Mouse (Mus musculus): ENCODE measurements at regions not wholly inside any gene's neighbourhood (a gene's known extent, or its start where the extent isn't known, plus 50 kb on each side); places are given as distances from the start of the nearest gene placed in this dataset.

DNA sequence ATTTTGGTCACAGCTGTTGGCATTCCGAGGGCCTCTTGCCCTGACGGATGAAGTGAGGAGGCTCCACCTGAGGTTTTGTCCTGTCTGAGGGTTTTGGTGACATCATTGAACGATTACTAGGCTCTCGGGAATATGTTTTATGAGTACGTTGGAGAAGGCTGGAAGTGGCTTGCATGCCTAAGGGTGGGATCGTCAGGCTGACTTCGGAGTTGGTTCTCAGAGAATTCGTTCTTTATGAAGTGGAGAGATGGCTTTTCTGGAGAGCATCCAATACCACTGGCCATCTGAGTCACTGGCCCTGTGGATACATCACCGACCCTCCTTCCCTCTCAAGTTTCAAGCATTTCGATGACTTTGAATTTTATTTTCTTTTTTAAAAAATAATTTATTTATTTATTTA, 172.0 kb downstream of the Slc38a4 start:
- no peak overlapping the region for H3K27ac ChIP-seq (ENCODE audit: insufficient read depth, low read length)
- TF ChIP-seq POLR2A (IDR thresholded peaks at IDR 0.05; ENCODE audit: extremely low read depth, insufficient read depth, low read length) (no peak), CTCF (IDR thresholded peaks at IDR 0.05; ENCODE audit: extremely low read depth, insufficient read depth, low read length) (no peak)
- no peak overlapping the region for H3K4me3 ChIP-seq (ENCODE audit: insufficient read depth, low read length)
- no peaks in the 10 kb centered on the region for H3K4me1 ChIP-seq (ENCODE audit: control insufficient read depth, insufficient read depth, low read length)

DNA sequence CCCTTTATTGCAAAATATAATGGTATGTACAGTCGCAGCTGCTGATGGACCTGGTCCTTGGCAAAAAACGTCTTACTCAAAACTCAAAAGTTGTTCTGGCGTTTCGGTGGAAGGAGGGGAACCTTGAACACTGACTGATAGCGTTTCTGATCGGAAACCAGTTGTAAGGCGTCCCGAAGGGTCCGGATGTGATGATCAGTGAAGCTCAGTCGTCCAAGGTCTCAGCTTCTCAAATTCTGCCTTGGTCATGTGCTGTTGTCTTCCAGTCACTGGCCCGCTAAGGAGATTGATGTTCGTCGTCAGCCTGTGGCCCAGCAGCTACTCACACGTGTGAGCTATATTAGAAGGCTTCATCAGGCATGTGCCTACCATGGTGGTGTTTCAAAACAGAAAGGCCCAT, 173.5 kb downstream of the Slc38a4 start:
- H3K27ac ChIP-seq (ENCODE audit: insufficient read depth, low read length), result no peak overlapping the region
- no peak for TF ChIP-seq CTCF (IDR thresholded peaks at IDR 0.05; ENCODE audit: extremely low read depth, insufficient read depth, low read length)
- TF ChIP-seq POLR2A (IDR thresholded peaks at IDR 0.05; ENCODE audit: extremely low read depth, insufficient read depth, low read length), result no peak
- H3K4me3 ChIP-seq (ENCODE audit: insufficient read depth, low read length), result no peak overlapping the region
- no peaks in the 10 kb centered on the region for H3K4me1 ChIP-seq (ENCODE audit: control insufficient read depth, insufficient read depth, low read length)

DNA sequence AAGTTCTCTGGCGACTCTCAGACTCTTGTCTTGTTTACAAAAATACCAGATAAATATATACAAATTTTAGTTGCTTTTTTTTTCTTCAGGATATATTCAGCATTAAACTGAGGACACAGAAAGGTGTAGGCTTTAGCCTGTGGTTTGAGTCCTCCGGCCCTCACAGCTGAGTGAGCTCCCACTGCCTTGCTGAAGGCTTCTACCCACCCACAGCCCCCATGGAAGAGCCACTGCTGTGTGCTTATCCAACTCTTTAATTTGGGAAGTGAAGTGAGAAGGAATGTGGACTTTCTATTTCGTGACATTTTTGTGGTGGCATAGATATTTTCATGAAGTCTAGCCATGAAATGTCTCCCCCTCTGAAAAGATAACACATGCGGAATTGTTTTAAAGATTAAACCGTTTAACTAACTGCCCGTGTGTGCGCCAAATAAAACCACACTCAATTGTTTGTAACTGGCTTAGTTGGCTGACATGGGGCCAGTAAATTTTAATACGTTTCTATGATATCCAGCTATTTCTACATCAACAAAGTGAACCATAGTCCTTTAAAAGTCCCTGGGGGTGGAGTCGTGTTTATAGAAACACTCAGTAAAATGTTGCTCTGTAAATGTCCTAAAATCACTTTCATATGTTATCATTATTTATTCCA, 174.1 kb downstream of the Slc38a4 start:
- no peak overlapping the region for H3K4me3 ChIP-seq (ENCODE audit: insufficient read depth, low read length)
- no peak for TF ChIP-seq CTCF (IDR thresholded peaks at IDR 0.05; ENCODE audit: extremely low read depth, insufficient read depth, low read length)
- no peak for TF ChIP-seq POLR2A (IDR thresholded peaks at IDR 0.05; ENCODE audit: extremely low read depth, insufficient read depth, low read length)
- H3K4me1 ChIP-seq (ENCODE audit: control insufficient read depth, insufficient read depth, low read length), result no peaks in the 10 kb centered on the region
- no peak overlapping the region for H3K27ac ChIP-seq (ENCODE audit: insufficient read depth, low read length)

DNA sequence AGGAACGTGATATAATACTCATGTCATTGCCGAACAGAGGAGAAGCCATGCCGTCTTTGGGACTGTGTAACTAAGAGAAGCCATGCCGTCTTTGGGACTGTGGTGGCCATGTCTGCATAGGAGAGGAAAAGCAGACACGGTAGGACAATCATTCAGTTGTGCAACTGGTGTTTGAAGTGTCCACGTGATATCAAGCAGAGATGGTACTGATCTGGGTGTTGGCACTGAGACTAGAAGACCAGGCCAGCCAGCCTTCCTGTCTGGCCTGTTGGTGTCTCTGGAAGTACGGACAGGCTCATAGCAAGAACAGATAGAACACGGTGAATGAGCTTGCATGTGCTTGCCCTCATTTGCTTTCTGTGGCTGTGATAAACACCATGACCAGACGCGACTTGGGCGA, 175.7 kb downstream of the Slc38a4 start:
- H3K4me3 ChIP-seq (ENCODE audit: insufficient read depth, low read length), result no peak overlapping the region
- no peaks in the 10 kb centered on the region for H3K4me1 ChIP-seq (ENCODE audit: control insufficient read depth, insufficient read depth, low read length)

DNA sequence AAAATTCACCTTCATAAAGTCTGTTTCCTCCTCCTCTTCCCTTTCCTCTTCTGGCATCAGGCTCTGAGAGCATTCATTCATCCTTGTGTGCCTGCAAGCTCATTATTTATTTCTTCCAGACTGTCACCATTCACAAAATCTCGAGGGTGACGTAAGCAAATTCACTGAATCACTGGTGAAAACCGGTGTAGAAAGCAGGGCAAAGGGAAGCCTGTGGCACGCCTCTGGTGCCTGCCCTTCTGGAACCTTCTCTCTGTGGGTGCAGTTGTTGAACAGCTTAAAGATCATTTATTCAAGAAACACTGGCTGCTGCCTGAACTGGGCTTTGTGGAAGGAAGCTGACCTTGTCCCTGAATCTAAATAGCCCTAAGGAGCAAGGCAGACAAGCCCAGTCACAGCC, 177.0 kb downstream of the Slc38a4 start:
- no peak for TF ChIP-seq CTCF (IDR thresholded peaks at IDR 0.05; ENCODE audit: extremely low read depth, insufficient read depth, low read length)
- no peak for TF ChIP-seq POLR2A (IDR thresholded peaks at IDR 0.05; ENCODE audit: extremely low read depth, insufficient read depth, low read length)
- H3K4me3 ChIP-seq (ENCODE audit: insufficient read depth, low read length), result no peak overlapping the region
- no peaks in the 10 kb centered on the region for H3K4me1 ChIP-seq (ENCODE audit: control insufficient read depth, insufficient read depth, low read length)
- no peak overlapping the region for H3K27ac ChIP-seq (ENCODE audit: insufficient read depth, low read length)

More for the DNA sequence above, 175.7 kb downstream of the Slc38a4 start:
- no peak overlapping the region for H3K27ac ChIP-seq (ENCODE audit: insufficient read depth, low read length)
- TF ChIP-seq CTCF (IDR thresholded peaks at IDR 0.05; ENCODE audit: extremely low read depth, insufficient read depth, low read length) (no peak), POLR2A (IDR thresholded peaks at IDR 0.05; ENCODE audit: extremely low read depth, insufficient read depth, low read length) (no peak)

DNA sequence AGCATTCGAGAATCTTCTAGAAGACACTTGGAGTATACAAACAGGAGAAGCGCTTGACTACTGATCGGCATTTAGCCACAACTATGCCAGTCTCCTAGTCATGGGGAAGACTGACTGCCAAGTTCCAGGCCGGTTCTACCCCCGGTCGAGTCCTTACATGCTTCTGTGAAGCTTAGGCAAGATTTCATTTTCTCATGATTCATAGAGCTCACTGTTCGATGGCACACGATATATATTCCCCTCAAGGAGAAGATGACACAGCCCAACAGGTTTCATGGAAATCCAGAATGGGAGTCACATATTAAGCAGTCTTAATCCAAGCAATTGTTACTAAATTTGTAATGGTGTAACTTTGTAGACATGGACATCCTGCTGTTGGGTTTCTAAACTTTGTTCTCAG, 177.8 kb downstream of the Slc38a4 start:
- no peak overlapping the region for H3K4me3 ChIP-seq (ENCODE audit: insufficient read depth, low read length)
- H3K27ac ChIP-seq (ENCODE audit: insufficient read depth, low read length), result no peak overlapping the region
- no peaks in the 10 kb centered on the region for H3K4me1 ChIP-seq (ENCODE audit: control insufficient read depth, insufficient read depth, low read length)
- no peak for TF ChIP-seq CTCF (IDR thresholded peaks at IDR 0.05; ENCODE audit: extremely low read depth, insufficient read depth, low read length)
- no peak for TF ChIP-seq POLR2A (IDR thresholded peaks at IDR 0.05; ENCODE audit: extremely low read depth, insufficient read depth, low read length)

DNA sequence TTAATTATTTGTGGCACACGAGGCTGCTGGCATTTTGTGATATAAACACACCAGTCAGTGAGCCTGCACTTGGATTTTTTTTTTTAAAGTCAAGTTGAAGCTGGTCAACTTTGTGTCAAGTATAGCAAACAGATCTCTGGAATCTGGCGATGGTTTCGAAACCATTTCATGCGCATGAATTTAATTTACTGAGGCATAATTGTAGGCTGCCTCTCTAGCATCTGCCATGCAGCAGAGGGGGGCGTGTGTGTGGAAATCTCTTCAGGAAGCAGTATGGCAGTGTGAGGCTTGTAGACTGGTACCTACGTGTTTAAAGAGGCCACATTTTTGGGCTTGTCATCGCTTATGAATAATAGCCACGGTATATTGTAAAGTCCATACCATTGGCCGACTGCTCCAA, 177.7 kb upstream of the Slc38a2 start:
- TF ChIP-seq CTCF (IDR thresholded peaks at IDR 0.05; ENCODE audit: extremely low read depth, insufficient read depth, low read length) (no peak), POLR2A (IDR thresholded peaks at IDR 0.05; ENCODE audit: extremely low read depth, insufficient read depth, low read length) (no peak)
- H3K4me1 ChIP-seq (ENCODE audit: control insufficient read depth, insufficient read depth, low read length), result no peaks in the 10 kb centered on the region
- no peak overlapping the region for H3K4me3 ChIP-seq (ENCODE audit: insufficient read depth, low read length)
- no peak overlapping the region for H3K27ac ChIP-seq (ENCODE audit: insufficient read depth, low read length)

DNA sequence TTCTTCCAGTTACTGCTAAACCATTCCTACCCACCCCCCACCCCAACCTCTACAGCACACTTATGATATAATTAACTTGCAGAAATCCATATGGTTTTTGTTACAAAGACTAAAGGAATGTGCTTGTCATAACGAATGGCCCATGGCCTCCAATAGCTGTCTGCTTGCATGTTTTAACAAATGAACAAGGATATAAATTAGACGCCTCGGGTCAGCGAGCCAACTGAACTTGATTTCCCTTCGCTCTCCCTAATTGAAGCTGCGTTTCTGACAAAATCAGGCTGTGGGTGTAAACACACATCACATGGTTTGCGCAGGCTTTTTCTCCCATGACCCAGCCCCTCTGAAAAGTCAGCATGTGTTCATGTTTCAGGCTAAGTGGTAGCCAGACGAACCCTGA, 174.6 kb upstream of the Slc38a2 start:
- Histone ChIP-seq H3K4me3 (ENCODE audit: insufficient read depth, low read length) (no peak overlapping the region), H3K27ac (ENCODE audit: insufficient read depth, low read length) (no peak overlapping the region), H3K4me1 (ENCODE audit: control insufficient read depth, insufficient read depth, low read length) (no peaks in the 10 kb centered on the region)
- no peak for TF ChIP-seq CTCF (IDR thresholded peaks at IDR 0.05; ENCODE audit: extremely low read depth, insufficient read depth, low read length)
- TF ChIP-seq POLR2A (IDR thresholded peaks at IDR 0.05; ENCODE audit: extremely low read depth, insufficient read depth, low read length), result no peak

DNA sequence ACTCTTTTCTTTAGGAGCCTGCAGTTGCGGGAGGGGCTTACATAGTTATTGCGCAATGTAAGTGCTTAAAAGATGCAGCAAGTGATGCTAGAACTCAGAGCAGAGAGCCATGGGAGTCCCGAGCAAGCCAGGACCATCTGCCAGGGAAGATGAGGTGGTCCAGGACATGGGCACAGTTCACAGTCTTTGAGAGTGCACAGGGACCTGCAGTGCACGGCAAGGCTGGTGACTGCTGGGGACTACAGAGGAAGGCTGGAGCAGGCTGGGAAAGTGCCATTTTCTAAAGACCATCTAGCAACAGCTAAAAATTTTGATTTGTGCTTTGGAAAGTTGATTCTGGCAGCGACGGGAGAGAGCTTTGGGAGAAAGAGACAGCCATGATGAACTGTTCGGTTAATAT, 174.0 kb upstream of the Slc38a2 start:
- Histone ChIP-seq H3K27ac (ENCODE audit: insufficient read depth, low read length) (no peak overlapping the region), H3K4me3 (ENCODE audit: insufficient read depth, low read length) (no peak overlapping the region), H3K4me1 (ENCODE audit: control insufficient read depth, insufficient read depth, low read length) (no peaks in the 10 kb centered on the region)
- TF ChIP-seq POLR2A (IDR thresholded peaks at IDR 0.05; ENCODE audit: extremely low read depth, insufficient read depth, low read length), result no peak
- no peak for TF ChIP-seq CTCF (IDR thresholded peaks at IDR 0.05; ENCODE audit: extremely low read depth, insufficient read depth, low read length)

DNA sequence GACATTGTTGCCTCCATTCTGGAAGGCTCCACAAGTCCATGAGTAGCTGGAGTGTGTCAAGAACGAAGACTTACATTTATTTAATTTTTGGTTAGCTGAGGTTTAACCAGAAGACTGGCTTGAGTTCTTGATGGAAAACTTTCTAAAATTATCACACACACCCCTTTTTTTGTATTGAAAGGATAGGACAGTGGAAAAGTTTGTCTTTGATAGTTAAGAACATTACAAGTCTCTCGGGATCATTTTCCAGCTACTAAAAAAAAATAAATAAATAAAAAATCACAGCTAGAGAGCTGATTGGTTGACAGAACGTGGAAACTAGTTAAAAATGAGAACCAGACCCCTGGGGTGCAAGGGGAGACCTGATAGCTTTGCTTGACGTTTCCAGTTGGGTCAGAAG, 173.6 kb upstream of the Slc38a2 start:
- Histone ChIP-seq H3K4me1 (ENCODE audit: control insufficient read depth, insufficient read depth, low read length) (no peaks in the 10 kb centered on the region), H3K4me3 (ENCODE audit: insufficient read depth, low read length) (no peak overlapping the region), H3K27ac (ENCODE audit: insufficient read depth, low read length) (no peak overlapping the region)
- TF ChIP-seq POLR2A (IDR thresholded peaks at IDR 0.05; ENCODE audit: extremely low read depth, insufficient read depth, low read length) (no peak), CTCF (IDR thresholded peaks at IDR 0.05; ENCODE audit: extremely low read depth, insufficient read depth, low read length) (no peak)
